Mouse (Mus musculus) naive thymus-derived CD4-positive, alpha-beta T cell, adult 2 months (primary cell): ENCODE measurements at regions not wholly inside any gene's neighbourhood (a gene's known extent, or its start where the extent isn't known, plus 50 kb on each side); places are given as distances from the start of the nearest gene placed in this dataset.
A peak's percentile ranks its signal among the peaks of the same experiment; 100 is the strongest.

Source experiments
- DNase-seq: peaks from one replicate; pipeline ENCODE4 v3.0.0-alpha.2; 2011; ENCODE audit warnings: low read depth

DNA sequence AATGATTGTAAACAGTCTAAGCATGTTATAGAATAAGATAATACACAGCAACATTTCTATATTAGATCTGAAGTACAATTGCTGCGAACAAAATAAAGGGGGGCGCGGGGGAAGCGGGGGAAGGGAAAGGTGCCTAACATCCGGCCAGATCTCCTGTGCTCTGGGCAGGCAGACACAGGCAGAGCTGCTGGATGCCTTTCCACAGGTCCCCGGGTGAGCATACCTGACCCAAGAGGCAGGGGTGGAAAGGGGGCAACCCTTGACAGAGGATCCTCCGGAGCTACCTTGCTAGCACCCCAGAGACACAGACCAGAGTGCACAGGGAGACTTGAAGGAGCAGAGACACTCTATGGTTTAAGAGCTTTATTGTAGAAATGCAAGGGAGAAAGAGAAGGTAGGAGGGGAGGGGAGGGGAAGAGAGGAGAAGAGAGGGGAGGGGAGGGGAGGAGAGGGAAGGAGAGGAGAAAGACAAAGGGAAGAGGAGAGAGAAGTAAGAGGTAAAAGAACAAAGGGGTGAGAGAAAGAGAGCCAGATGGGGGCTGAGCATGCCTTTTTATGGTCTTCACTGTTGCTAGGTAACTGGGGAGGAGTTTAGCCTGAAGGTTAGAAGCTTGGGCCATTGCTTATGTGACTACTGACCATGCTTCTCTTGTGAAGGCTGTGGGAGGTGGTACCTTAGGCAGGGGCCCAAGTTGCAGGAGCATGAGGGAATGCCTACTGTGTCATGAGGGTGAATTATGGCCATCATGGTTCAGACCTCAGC lies 308.2 kb upstream of the Negr1 start:
- DNase-seq: no peak

DNA sequence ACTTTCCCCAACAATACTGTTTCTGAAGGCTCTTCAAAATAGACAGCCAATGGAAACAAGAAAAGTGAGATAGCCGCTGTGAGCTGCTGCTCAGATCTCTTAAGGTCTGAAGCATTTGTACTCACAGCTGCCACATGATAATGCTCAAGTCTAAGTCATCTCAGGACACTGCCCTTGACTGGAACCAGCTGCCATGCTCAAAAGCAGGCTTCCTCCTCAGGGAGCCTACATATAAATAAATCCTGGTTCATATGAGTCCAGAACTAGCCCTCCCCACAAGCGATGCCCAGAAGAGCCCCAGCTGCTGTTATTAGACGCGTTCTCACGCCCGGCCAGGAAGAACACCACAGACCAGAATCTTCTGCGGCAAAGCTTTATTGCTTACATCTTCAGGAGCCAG lies 304.9 kb upstream of the Negr1 start:
- no peak for DNase-seq

DNA sequence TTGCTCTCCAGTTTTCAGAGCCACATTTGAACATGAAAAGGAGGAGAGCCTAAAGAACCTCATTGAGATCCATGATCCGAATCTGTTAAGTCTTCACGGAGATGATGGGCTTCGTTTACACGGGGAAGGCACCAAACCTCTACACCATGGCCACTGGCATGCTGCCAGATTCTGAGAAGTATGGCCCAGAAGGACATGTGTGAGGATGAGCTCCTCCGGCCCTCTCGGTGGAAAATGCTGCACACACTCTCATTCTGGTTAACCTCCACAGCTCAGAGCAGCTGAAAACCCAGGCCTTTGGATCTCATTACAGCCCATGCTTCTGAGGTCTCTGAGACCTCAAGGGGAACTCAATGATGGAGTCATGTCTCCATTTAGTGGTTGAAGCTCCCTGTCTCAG lies 296.9 kb upstream of the Negr1 start:
- no peak for DNase-seq

- DNase-seq: no peak
These were observed 293.9 kb upstream of the Negr1 start for GRCm38 (mm10) chr3:156267727-156268126.

DNA sequence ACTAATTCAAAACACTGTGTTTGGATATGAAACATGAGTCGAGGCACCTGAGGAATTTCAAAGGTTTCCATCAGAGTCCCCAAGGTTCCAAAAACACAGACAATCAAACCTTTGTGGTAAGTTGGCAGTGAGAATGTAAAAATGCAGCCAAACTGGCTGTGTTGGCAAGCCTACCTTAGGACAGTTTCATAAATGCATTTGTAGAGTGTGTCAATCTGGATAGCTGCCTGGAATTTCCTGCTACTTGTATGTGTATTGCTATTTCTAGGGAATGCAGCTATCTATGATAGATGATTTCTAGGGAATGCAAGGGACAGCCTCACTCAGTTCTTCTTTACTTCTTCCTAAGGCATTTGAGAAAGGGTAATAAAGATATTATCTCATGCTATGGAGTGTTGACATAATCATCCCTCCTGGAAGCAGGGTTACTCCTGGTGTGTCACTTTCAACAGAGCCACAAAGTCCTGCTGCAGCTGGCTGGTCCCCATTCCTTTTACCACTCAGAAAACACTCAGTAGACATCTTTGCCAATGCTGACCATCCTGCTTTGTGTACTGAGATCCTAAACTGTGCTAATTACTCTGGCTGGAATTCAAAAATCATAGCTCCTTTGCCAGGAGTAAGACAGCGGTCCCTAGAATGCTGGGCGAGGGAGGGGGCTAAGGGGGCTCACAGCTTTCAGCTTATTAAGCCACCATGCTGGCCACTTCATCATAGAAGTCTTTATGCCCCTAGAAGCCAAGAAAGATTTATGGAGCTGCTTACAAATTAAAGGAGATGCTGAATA lies 261.4 kb upstream of the Negr1 start:
- DNase-seq: no peak

- DNase-seq: no peak
These were observed 260.3 kb upstream of the Negr1 start for GRCm38 (mm10) chr3:156301302-156301701.

- no peak for DNase-seq
These were observed 259.8 kb upstream of the Negr1 start for GRCm38 (mm10) chr3:156301745-156302144.

DNA sequence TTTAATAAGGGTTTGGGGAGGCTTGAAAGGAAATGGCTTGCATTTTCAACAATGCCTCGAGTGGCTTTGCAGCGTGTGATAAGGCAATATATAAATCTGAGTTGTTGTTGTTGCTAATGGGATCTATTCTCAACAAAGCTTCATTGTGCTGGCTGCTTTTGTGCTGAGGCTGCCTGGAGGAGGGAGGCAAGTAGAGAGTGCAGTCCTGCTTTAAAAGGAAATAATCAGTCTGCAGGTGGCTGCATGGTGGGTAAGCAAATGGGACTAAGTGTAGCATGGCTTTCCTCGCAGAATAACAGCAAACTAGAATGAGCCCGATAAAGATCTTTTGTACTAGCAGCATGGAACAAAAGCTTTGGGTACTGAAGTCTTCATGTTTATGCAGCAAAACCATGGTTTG lies 257.4 kb upstream of the Negr1 start:
- DNase-seq: no peak

- DNase-seq: no peak
These were observed 256.5 kb upstream of the Negr1 start for GRCm38 (mm10) chr3:156305064-156305463.

DNA sequence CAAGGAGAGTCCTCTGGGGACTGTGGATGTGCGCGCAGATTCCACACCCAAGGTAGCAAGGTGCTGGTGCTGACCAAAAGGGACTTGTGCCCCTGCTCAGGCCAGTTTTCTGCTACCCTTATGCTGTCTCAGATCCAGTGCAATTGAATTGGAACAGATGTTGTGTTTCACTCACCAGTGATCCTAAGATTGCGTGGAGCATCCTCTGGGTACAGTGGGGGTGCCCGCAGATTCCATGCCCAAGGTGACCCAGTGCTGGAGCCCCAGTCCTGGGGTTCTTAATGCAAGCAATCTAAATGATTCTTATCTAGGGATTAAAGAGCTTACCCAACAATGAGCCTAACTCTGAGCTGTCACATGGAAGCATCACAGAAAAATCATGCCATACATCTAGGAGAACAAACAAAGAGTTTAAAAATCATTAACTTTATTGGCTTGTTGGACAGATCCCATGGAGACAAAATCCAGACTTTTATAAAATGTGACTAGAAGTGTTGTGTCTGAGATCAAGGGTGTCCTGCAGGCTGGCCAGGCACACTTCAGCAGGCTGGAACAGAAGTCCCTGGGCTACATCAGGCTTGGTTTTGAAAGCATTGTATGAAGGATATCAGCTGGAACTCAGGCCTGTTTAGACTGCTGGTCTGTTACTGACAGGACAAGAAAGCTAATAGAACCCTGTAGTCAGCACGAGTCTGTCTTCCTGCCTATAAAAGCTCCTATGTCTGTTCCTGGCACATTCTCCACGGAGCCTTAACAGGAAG lies 226.4 kb upstream of the Negr1 start:
- DNase-seq: no peak

- DNase-seq: no peak
These were observed 220.1 kb upstream of the Negr1 start for GRCm38 (mm10) chr3:156341484-156341883.

GRCm38 (mm10) chr3:156351727-156352126 lies 209.9 kb upstream of the Negr1 start:
- no peak for DNase-seq

DNA sequence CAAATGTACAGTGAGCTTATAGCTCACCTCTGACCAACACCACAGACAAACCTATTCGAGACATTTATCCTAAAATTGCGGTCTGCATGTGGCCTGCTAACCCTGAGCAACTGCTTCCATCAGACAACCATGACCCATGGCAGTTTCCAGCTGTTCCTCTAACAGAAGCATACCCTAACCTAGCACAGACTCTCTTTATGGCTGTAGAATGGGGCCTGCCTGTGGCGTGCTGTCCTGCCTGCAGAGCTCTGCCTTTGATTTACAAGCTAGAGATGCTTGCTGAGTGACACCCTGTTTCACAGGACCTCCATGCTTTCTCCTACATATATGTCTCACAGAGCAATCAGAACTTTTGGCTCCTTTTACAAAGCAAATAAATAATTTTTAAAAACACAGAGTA lies 208.2 kb upstream of the Negr1 start:
- no peak for DNase-seq

GRCm38 (mm10) chr3:156353841-156354473 lies 207.6 kb upstream of the Negr1 start:
- DNase-seq: no peak

DNA sequence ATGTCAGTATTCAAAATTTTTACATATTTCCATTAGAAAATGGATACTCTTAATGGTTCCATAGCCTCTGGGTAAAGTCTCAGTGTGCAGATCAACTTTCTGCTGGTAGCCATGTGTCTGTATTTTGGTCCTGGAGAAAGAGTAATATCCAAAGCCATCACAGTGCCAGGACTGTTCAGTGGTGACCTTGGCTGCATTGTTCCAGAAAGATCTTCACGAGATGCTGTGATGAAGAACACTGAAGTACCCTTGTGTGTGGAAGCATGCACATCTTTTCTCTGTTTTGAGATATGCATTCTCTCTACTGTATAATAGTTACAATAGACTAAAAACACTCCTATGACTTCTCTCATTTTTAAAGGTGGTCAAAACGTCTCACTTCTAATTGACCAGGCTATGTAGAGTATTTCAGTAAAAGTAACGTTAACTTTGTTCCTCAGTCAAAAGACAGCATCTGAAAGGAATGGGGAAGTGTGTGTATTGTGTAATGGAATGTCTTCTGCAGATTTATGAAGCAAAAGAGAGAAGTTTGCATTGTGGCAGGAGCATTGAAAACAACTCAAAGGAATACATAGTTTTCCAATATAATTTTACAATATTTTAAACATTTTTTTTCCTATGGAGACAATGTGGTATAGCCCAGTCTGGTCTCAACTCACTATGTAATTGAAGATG lies 192.8 kb upstream of the Negr1 start:
- DNase-seq: no peak

- DNase-seq: no peak
These were observed 184.9 kb upstream of the Negr1 start for GRCm38 (mm10) chr3:156376717-156377116.

DNA sequence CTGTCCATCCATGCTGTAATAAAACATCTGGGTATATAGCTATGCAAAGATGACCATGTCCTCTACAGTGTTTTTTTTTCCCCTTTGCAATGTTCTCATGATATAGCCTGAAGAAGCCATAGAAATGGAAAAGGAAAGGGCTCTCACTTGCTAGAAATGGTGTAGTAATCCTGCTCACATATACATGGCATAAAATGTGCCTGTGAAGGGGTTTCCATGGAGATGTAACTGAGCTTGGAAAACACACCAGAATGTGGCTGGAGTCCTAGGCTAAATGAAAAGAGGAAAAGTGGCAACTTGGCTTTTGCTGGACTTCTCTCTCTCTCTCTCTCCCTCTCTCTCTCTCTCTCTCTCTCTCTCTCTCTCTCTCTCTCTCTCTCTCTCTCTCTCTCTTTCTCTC lies 178.7 kb upstream of the Negr1 start:
- DNase-seq: no peak

DNA sequence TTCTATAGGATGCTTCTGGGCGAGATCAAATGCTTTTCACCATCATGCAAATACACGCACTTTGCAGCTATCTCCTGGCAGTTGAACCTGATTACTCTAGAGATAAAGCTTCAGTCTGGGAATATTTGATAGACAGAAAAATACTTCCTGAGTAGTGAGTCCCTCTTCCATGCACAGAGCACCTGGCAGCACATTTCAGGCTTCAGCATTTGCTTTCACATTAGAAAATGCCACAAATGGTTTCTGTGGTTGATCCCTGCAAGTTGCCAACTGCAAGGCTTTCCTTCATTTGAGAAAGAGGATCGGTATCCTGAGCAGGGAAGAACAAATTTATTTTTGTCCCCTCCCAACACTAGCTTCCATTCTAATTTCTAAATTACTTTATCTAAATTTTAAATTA lies 155.5 kb upstream of the Negr1 start:
- no peak for DNase-seq

GRCm38 (mm10) chr3:156407112-156407511 lies 154.5 kb upstream of the Negr1 start:
- no peak for DNase-seq

DNA sequence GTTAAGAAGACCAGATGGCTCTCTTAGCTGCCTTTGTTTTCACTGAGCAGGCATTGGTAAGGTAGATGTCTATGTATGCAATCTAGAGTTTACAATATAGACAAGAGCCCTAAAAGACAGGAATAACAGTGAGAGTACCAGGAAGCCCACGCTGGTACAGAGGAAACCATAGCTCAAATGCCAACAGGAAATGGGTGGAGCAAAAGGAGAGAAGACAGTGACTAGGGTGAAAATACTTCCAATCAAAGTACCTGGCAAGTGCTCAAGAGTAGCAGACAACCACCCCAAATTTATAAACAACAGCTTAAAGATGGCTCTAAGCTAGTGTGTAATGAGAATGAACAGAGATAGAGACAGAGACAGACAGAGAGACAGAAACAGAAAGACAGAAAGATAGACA lies 151.5 kb upstream of the Negr1 start:
- DNase-seq: peak; percentile 42

DNA sequence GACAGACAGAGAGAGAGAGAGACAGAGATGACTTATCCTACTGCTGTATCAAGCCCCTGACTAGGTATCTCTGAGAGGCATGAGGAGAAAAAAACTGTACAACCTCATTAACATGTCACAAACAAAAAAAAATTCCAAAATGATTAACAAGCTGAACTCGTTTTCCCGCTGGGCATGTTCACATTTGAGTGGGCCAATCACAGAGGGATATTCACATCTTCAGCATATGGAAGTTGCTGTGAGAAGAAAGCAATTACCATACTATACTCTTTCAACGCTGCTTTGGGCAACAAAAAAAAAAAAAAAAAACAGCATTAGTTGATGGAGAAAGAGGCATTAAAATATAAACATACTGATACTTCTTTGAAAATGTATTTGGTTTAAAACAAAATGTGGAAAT lies 148.8 kb upstream of the Negr1 start:
- no peak for DNase-seq
